Mouse (Mus musculus): ENCODE data around the gene Olfr1349. TPM values are rescaled to one million over a fixed set of nuclear protein-coding genes. Genes with fewer than 3 reads are reported as not detected.

Olfr1349 gene
- polyA plus RNA-seq, 1 experiment from 2014 or later: not detected

Other genes with a start within 250 kb of the Olfr1349 start
- gene Zfp667, start 236.4 kb downstream of the Olfr1349 start, polyA plus RNA-seq (2016; fragmentation: Nextera tagmentation; extraction: Ambion mirVana): 6.4 and 8.4 TPM in 2 replicates
- gene Zfp583, start 191.7 kb downstream of the Olfr1349 start, polyA plus RNA-seq (2016; fragmentation: Nextera tagmentation; extraction: Ambion mirVana): 8.6 and 9.4 TPM in 2 replicates
- 3.1 and 3.2 TPM in 2 replicates for gene Gm3854, start 179.2 kb downstream of the Olfr1349 start, polyA plus RNA-seq (2016; fragmentation: Nextera tagmentation; extraction: Ambion mirVana)
- gene Zfp78, start 159.7 kb downstream of the Olfr1349 start, polyA plus RNA-seq (2016; fragmentation: Nextera tagmentation; extraction: Ambion mirVana): 2.7 and 2.8 TPM in 2 replicates
- 12.6 and 13.1 TPM in 2 replicates for gene Zfp28, start 139.7 kb downstream of the Olfr1349 start, polyA plus RNA-seq (2016; fragmentation: Nextera tagmentation; extraction: Ambion mirVana)
- gene Smim17, start 124.2 kb downstream of the Olfr1349 start, polyA plus RNA-seq (2016; fragmentation: Nextera tagmentation; extraction: Ambion mirVana): 0.20 TPM in 1 of 2 replicates, not detected in the other
- gene Gm20715, start 112.7 kb downstream of the Olfr1349 start, polyA plus RNA-seq (2016; fragmentation: Nextera tagmentation; extraction: Ambion mirVana): 0.05 TPM in 1 of 2 replicates, not detected in the other
- gene Olfr1344, start 84.3 kb downstream of the Olfr1349 start, polyA plus RNA-seq (2016; fragmentation: Nextera tagmentation; extraction: Ambion mirVana): not detected in 2 replicates
- gene Olfr1336, start 66.8 kb downstream of the Olfr1349 start, polyA plus RNA-seq (2016; fragmentation: Nextera tagmentation; extraction: Ambion mirVana): not detected in 2 replicates
- not detected in 2 replicates for gene Olfr1346, start 55.8 kb downstream of the Olfr1349 start, polyA plus RNA-seq (2016; fragmentation: Nextera tagmentation; extraction: Ambion mirVana)
- not detected in 2 replicates for gene Olfr5, start 36.0 kb downstream of the Olfr1349 start, polyA plus RNA-seq (2016; fragmentation: Nextera tagmentation; extraction: Ambion mirVana)
- not detected in 2 replicates for gene Olfr1347, start 23.2 kb downstream of the Olfr1349 start, polyA plus RNA-seq (2016; fragmentation: Nextera tagmentation; extraction: Ambion mirVana)
- not detected in 2 replicates for gene Olfr1348, start 14.2 kb downstream of the Olfr1349 start, polyA plus RNA-seq (2016; fragmentation: Nextera tagmentation; extraction: Ambion mirVana)
- gene Olfr1350, start 41.9 kb upstream of the Olfr1349 start, polyA plus RNA-seq (2016; fragmentation: Nextera tagmentation; extraction: Ambion mirVana): not detected in 2 replicates
- gene Zim1, start 173.5 kb upstream of the Olfr1349 start, polyA plus RNA-seq (2016; fragmentation: Nextera tagmentation; extraction: Ambion mirVana): 4.7 and 5.1 TPM in 2 replicates
- gene Peg3, start 207.5 kb upstream of the Olfr1349 start, polyA plus RNA-seq (2016; fragmentation: Nextera tagmentation; extraction: Ambion mirVana): 264 and 269 TPM in 2 replicates
- gene Usp29, start 207.6 kb upstream of the Olfr1349 start, polyA plus RNA-seq (2016; fragmentation: Nextera tagmentation; extraction: Ambion mirVana): 16.2 and 19.2 TPM in 2 replicates